Mouse (Mus musculus): Measurements from ENCODE around the gene Atxn7. TPM values are rescaled to one million over a fixed set of nuclear protein-coding genes. Genes with fewer than 3 reads are reported as not detected.
A peak's percentile ranks its signal among the peaks of the same experiment; 100 is the strongest.

Atxn7 gene
- polyA plus RNA-seq, 1 experiment from 2014 or later, result 2.9 TPM

- H3K4me2 ChIP-seq (ENCODE audit: low read length), result no peak overlapping the region
- no peak overlapping the region for H3K4me3 ChIP-seq (ENCODE audit: low read depth, low read length)
- no peak overlapping the region for H3K9ac ChIP-seq (ENCODE audit: low read depth, low read length)
- no peak overlapping the region for H3K27ac ChIP-seq (ENCODE audit: low read length)
- H3K9me3 ChIP-seq (replicated peaks; ENCODE audit: control insufficient read depth, low read length, poor library complexity, severe bottlenecking), result no peaks in the 10 kb centered on the region
- ATAC-seq, result no peak
- WGBS, result 80% methylated on average over 2 of the region's 2 CpGs
- no peaks in the 10 kb centered on the region for H3K27me3 ChIP-seq (ENCODE audit: control insufficient read depth, insufficient read depth, low read depth, low read length)
- H3K4me1 ChIP-seq (ENCODE audit: control insufficient read depth, insufficient read depth, low read length), result no peaks in the 10 kb centered on the region
- H3K36me3 ChIP-seq (ENCODE audit: control insufficient read depth, insufficient read depth, low read length), result peaks cover 10% of the 10 kb centered on the region
Observed at GRCm38 (mm10) chr14:14104930-14105318, 143.7 kb downstream of the Atxn7 start.

- Histone ChIP-seq H3K4me3 (ENCODE audit: low read depth, low read length) (no peak overlapping the region), H3K27ac (ENCODE audit: low read length) (no peak overlapping the region), H3K36me3 (ENCODE audit: control insufficient read depth, insufficient read depth, low read length) (peaks cover 38% of the 10 kb centered on the region), H3K27me3 (ENCODE audit: control insufficient read depth, insufficient read depth, low read depth, low read length) (no peaks in the 10 kb centered on the region), H3K4me1 (ENCODE audit: control insufficient read depth, insufficient read depth, low read length) (no peaks in the 10 kb centered on the region), H3K4me2 (ENCODE audit: low read length) (no peak overlapping the region), H3K9ac (ENCODE audit: low read depth, low read length) (no peak overlapping the region), H3K9me3 (replicated peaks; ENCODE audit: control insufficient read depth, low read length, poor library complexity, severe bottlenecking) (no peaks in the 10 kb centered on the region)
- WGBS, result 80% methylated on average over 4 of the region's 4 CpGs
- no peak for ATAC-seq
Observed at GRCm38 (mm10) chr14:14110710-14111109, 149.5 kb downstream of the Atxn7 start.

- Histone ChIP-seq H3K27ac (ENCODE audit: low read length) (peak within 1 kb of the TSS; percentile 92), H3K36me3 (ENCODE audit: control insufficient read depth, insufficient read depth, low read length) (peaks cover 11% of the 10 kb centered on the region), H3K27me3 (ENCODE audit: control insufficient read depth, insufficient read depth, low read depth, low read length) (no peaks in the 10 kb centered on the region), H3K4me3 (ENCODE audit: low read depth, low read length) (peak within 1 kb of the TSS; percentile 95), H3K4me2 (ENCODE audit: low read length) (peak within 1 kb of the TSS; percentile 77), H3K9me3 (replicated peaks; ENCODE audit: control insufficient read depth, low read length, poor library complexity, severe bottlenecking) (no peaks in the 10 kb centered on the region), H3K4me1 (ENCODE audit: control insufficient read depth, insufficient read depth, low read length) (peaks cover 16% of the 10 kb centered on the region), H3K9ac (ENCODE audit: low read depth, low read length) (peak within 1 kb of the TSS; percentile 96)
- WGBS, result under 1% methylated on average over 65 of the region's 68 CpGs
- ATAC-seq, result peak; percentile 99
Observed at GRCm38 (mm10) chr14:14120230-14121096, 159.2 kb downstream of the Atxn7 start, which contains the start of gene Psmd6. Psmd6 (minus strand) TSS chr14:14120984.

Other genes with a start within 250 kb of the Atxn7 start
- not detected in 2 replicates for gene Gm281, start 47.0 kb upstream of the Atxn7 start, polyA plus RNA-seq (2015; fragmentation: Nextera tagmentation; extraction: Ambion mirVana)
- gene Thoc7, start 412 bp downstream of the Atxn7 start, polyA plus RNA-seq (2015; fragmentation: Nextera tagmentation; extraction: Ambion mirVana), result 147 and 153 TPM in 2 replicates
- 250 and 259 TPM in 2 replicates for gene Psmd6, start 159.5 kb downstream of the Atxn7 start, polyA plus RNA-seq (2015; fragmentation: Nextera tagmentation; extraction: Ambion mirVana)
- not detected in 2 replicates for gene Olfr720, start 225.4 kb downstream of the Atxn7 start, polyA plus RNA-seq (2015; fragmentation: Nextera tagmentation; extraction: Ambion mirVana)